Mouse (Mus musculus) hindbrain, embryonic 15.5 days (tissue): ENCODE measurements around the gene Dlg5. TPM values are rescaled to one million over a fixed set of nuclear protein-coding genes. Genes with fewer than 3 reads are reported as not detected.
A peak's percentile ranks its signal among the peaks of the same experiment; 100 is the strongest.

Experiments used
- ATAC-seq: fragments of 200-750 bp; cut with Nextera tagmentation; 2 replicates; pipeline ENCODE4 v1.8.0; 2017; ENCODE audit warnings: low read depth, moderate number of reproducible peaks, moderate TSS enrichment; ENCODE audit not compliant: low FRiP score
- H3K27ac ChIP-seq: fragments of 300-500 bp; sonication (generic); replicated peaks from 2 replicates; pipeline ENCODE4 v1.5.1; 2015; ENCODE audit warnings: mild to moderate bottlenecking, inconsistent platforms
- H3K27me3 ChIP-seq: fragments of 300-500 bp; sonication (generic); 2 replicates; pipeline ENCODE4 v1.6.1; 2015; ENCODE audit warnings: control low read depth, inconsistent platforms
- H3K36me3 ChIP-seq: fragments of 300-500 bp; sonication (generic); 2 replicates; pipeline ENCODE4 v1.6.1; 2015; ENCODE audit warnings: control low read depth, inconsistent platforms
- H3K4me1 ChIP-seq: fragments of 300-500 bp; sonication (generic); replicated peaks from 2 replicates; pipeline ENCODE4 v1.6.1; 2015; ENCODE audit warnings: control low read depth, inconsistent platforms
- H3K4me2 ChIP-seq: fragments of 300-500 bp; sonication (generic); 2 replicates; pipeline ENCODE4 v1.6.1; 2015; ENCODE audit warnings: moderate library complexity, mild to moderate bottlenecking, inconsistent platforms
- H3K4me3 ChIP-seq: fragments of 300-500 bp; sonication (generic); 2 replicates; pipeline ENCODE4 v1.5.1; 2015; ENCODE audit warnings: mild to moderate bottlenecking, inconsistent platforms
- H3K9ac ChIP-seq: fragments of 300-500 bp; sonication (generic); 2 replicates; pipeline ENCODE4 v1.6.1; 2015; ENCODE audit warnings: inconsistent platforms
- H3K9me3 ChIP-seq: fragments of 300-500 bp; sonication (generic); 2 replicates; pipeline ENCODE4 v1.6.1; 2016; ENCODE audit warnings: control low read depth, inconsistent platforms
- WGBS: fragments of 180-500 bp; shearing (Covaris S2); methylation state at CpG from one replicate; pipeline ENCODE4 v1.1.7; 2015; 5-methylcytosine and 5-hydroxymethylcytosine counted together
- polyA plus RNA-seq: library from polyadenylated mRNA; unstranded; fragments of >200 nt; fragmentation: Nextera tagmentation; extraction: Ambion mirVana; gene quantifications from 2 replicates; pipeline ENCODE4 v1.2.1, GENCODE M21; 2015

Dlg5 gene
- polyA plus RNA-seq, 1 experiment from 2014 or later, result 20.6 TPM

GRCm38 (mm10) chr14:24260391-24260790, 14.7 kb upstream of the Dlg5 start:
- Histone ChIP-seq H3K4me1 (peaks cover 27% of the 10 kb centered on the region), H3K9me3 (no peaks in the 10 kb centered on the region), H3K36me3 (no peaks in the 10 kb centered on the region), H3K4me3 (no peak overlapping the region), H3K27ac (no peak overlapping the region), H3K4me2 (no peak overlapping the region), H3K27me3 (no peaks in the 10 kb centered on the region), H3K9ac (no peak overlapping the region)
- WGBS, result 76% methylated on average over 4 of the region's 4 CpGs
- no peak for ATAC-seq

- peaks cover 15% of the 10 kb centered on the region for H3K4me1 ChIP-seq
- no peak overlapping the region for H3K4me2 ChIP-seq
- H3K9me3 ChIP-seq, result no peaks in the 10 kb centered on the region
- no peak overlapping the region for H3K4me3 ChIP-seq
- no peak overlapping the region for H3K27ac ChIP-seq
- H3K27me3 ChIP-seq, result no peaks in the 10 kb centered on the region
- H3K36me3 ChIP-seq, result no peaks in the 10 kb centered on the region
- 59% methylated on average over 2 of the region's 2 CpGs for WGBS
- ATAC-seq, result no peak
- H3K9ac ChIP-seq, result no peak overlapping the region
Observed at GRCm38 (mm10) chr14:24255956-24256355, 10.2 kb upstream of the Dlg5 start.

- no peak overlapping the region for H3K9ac ChIP-seq
- no peaks in the 10 kb centered on the region for H3K27me3 ChIP-seq
- 6% methylated on average over 8 of the region's 8 CpGs for WGBS
- H3K27ac ChIP-seq, result peak overlapping the region; percentile 54
- H3K9me3 ChIP-seq, result no peaks in the 10 kb centered on the region
- peak; percentile 77 for ATAC-seq
- H3K36me3 ChIP-seq, result no peaks in the 10 kb centered on the region
- no peak overlapping the region for H3K4me3 ChIP-seq
- no peak overlapping the region for H3K4me2 ChIP-seq
- H3K4me1 ChIP-seq, result peaks cover 15% of the 10 kb centered on the region
Observed at GRCm38 (mm10) chr14:24253611-24254202, 8.0 kb upstream of the Dlg5 start.

- Histone ChIP-seq H3K9ac (no peak overlapping the region), H3K27me3 (no peaks in the 10 kb centered on the region), H3K4me2 (no peak overlapping the region), H3K36me3 (no peaks in the 10 kb centered on the region), H3K4me3 (no peak overlapping the region), H3K4me1 (peaks cover 15% of the 10 kb centered on the region), H3K27ac (no peak overlapping the region), H3K9me3 (no peaks in the 10 kb centered on the region)
- no peak for ATAC-seq
- WGBS, result 78% methylated on average over 1 of the region's 1 CpGs
Observed at GRCm38 (mm10) chr14:24251326-24251725, 5.6 kb upstream of the Dlg5 start.

- no peaks in the 10 kb centered on the region for H3K9me3 ChIP-seq
- H3K27me3 ChIP-seq, result no peaks in the 10 kb centered on the region
- peaks cover 21% of the 10 kb centered on the region for H3K4me1 ChIP-seq
- no peak for ATAC-seq
- 60% methylated on average over 2 of the region's 2 CpGs for WGBS
- H3K9ac ChIP-seq, result no peak overlapping the region
- no peak overlapping the region for H3K4me2 ChIP-seq
- no peaks in the 10 kb centered on the region for H3K36me3 ChIP-seq
- no peak overlapping the region for H3K4me3 ChIP-seq
- H3K27ac ChIP-seq, result no peak overlapping the region
Observed at GRCm38 (mm10) chr14:24249926-24250325, 4.2 kb upstream of the Dlg5 start.

- peak overlapping the region; percentile 96 for H3K9ac ChIP-seq
- peaks cover 36% of the 10 kb centered on the region for H3K4me1 ChIP-seq
- H3K4me3 ChIP-seq, result peak overlapping the region; percentile 80
- under 1% methylated on average over 40 of the region's 40 CpGs for WGBS
- peak; percentile 70 for ATAC-seq
- no peaks in the 10 kb centered on the region for H3K9me3 ChIP-seq
- H3K4me2 ChIP-seq, result peak overlapping the region; percentile 87
- H3K36me3 ChIP-seq, result no peaks in the 10 kb centered on the region; the same call in 1 of the 2 replicates
- peak overlapping the region; percentile 96 for H3K27ac ChIP-seq
- no peaks in the 10 kb centered on the region for H3K27me3 ChIP-seq
Observed at GRCm38 (mm10) chr14:24244330-24245176, 1.2 kb downstream of the Dlg5 start.

GRCm38 (mm10) chr14:24242016-24242415, 3.7 kb downstream of the Dlg5 start:
- Histone ChIP-seq H3K4me3 (no peak overlapping the region), H3K4me1 (peaks cover 46% of the 10 kb centered on the region), H3K4me2 (no peak overlapping the region), H3K9me3 (no peaks in the 10 kb centered on the region), H3K27ac (no peak overlapping the region), H3K27me3 (no peaks in the 10 kb centered on the region), H3K9ac (no peak overlapping the region), H3K36me3 (no peaks in the 10 kb centered on the region; the same call in 1 of the 2 replicates)
- WGBS, result 76% methylated on average over 2 of the region's 2 CpGs
- no peak for ATAC-seq

- Histone ChIP-seq H3K4me3 (no peak overlapping the region), H3K4me1 (peaks cover 42% of the 10 kb centered on the region), H3K36me3 (no peaks in the 10 kb centered on the region; the same call in 1 of the 2 replicates), H3K9me3 (no peaks in the 10 kb centered on the region), H3K27ac (no peak overlapping the region), H3K9ac (no peak overlapping the region), H3K4me2 (no peak overlapping the region), H3K27me3 (no peaks in the 10 kb centered on the region)
- 60% methylated on average over 6 of the region's 6 CpGs for WGBS
- no peak for ATAC-seq
Observed at GRCm38 (mm10) chr14:24240831-24241230, 4.9 kb downstream of the Dlg5 start.

GRCm38 (mm10) chr14:24239651-24240050, 6.1 kb downstream of the Dlg5 start:
- H3K9ac ChIP-seq, result no peak overlapping the region
- no peak overlapping the region for H3K4me3 ChIP-seq
- no peaks in the 10 kb centered on the region for H3K9me3 ChIP-seq
- H3K27me3 ChIP-seq, result no peaks in the 10 kb centered on the region
- no peak overlapping the region for H3K4me2 ChIP-seq
- H3K36me3 ChIP-seq, result no peaks in the 10 kb centered on the region; the same call in 1 of the 2 replicates
- WGBS, result 84% methylated on average over 11 of the region's 11 CpGs
- no peak overlapping the region for H3K27ac ChIP-seq
- ATAC-seq, result no peak
- H3K4me1 ChIP-seq, result peaks cover 46% of the 10 kb centered on the region

- no peak for ATAC-seq
Observed at GRCm38 (mm10) chr14:24235954-24236353, 9.8 kb downstream of the Dlg5 start.

GRCm38 (mm10) chr14:24234411-24234810, 11.3 kb downstream of the Dlg5 start:
- WGBS, result 20% methylated on average over 2 of the region's 2 CpGs
- no peak overlapping the region for H3K4me2 ChIP-seq
- no peaks in the 10 kb centered on the region for H3K27me3 ChIP-seq
- no peaks in the 10 kb centered on the region for H3K36me3 ChIP-seq
- no peak overlapping the region for H3K9ac ChIP-seq
- no peak overlapping the region for H3K4me3 ChIP-seq
- no peaks in the 10 kb centered on the region for H3K9me3 ChIP-seq
- ATAC-seq, result no peak
- no peak overlapping the region for H3K27ac ChIP-seq
- peaks cover 26% of the 10 kb centered on the region for H3K4me1 ChIP-seq

More at GRCm38 (mm10) chr14:24235954-24236353, 9.8 kb downstream of the Dlg5 start:
- H3K4me2 ChIP-seq, result no peak overlapping the region
- no peaks in the 10 kb centered on the region for H3K9me3 ChIP-seq
- WGBS, result 90% methylated on average over 3 of the region's 3 CpGs
- no peak overlapping the region for H3K27ac ChIP-seq
- H3K4me1 ChIP-seq, result peaks cover 26% of the 10 kb centered on the region
- H3K9ac ChIP-seq, result no peak overlapping the region
- no peaks in the 10 kb centered on the region for H3K36me3 ChIP-seq
- no peaks in the 10 kb centered on the region for H3K27me3 ChIP-seq
- H3K4me3 ChIP-seq, result no peak overlapping the region
